Mouse (Mus musculus): ENCODE data around the gene Tcf3.

The Tcf3 gene

GRCm38 (mm10) chr10:80385310-80385709, 48.1 kb downstream of the Tcf3 start:
- DNase-seq = no peak

GRCm38 (mm10) chr10:80384709-80385108, 48.7 kb downstream of the Tcf3 start:
- DNase-seq = no peak

- no peak for DNase-seq
Observed at GRCm38 (mm10) chr10:80384115-80384639, 49.3 kb downstream of the Tcf3 start.

- DNase-seq = no peak
Observed at GRCm38 (mm10) chr10:80383431-80383830, 50.0 kb downstream of the Tcf3 start.

- no peak for DNase-seq
Observed at GRCm38 (mm10) chr10:80382641-80383365, 50.6 kb downstream of the Tcf3 start.

GRCm38 (mm10) chr10:80377716-80378115, 55.7 kb downstream of the Tcf3 start:
- no peak for DNase-seq

- DNase-seq = peak; percentile 86 to 92
Observed at GRCm38 (mm10) chr10:80376160-80376559, 57.3 kb downstream of the Tcf3 start.

GRCm38 (mm10) chr10:80374063-80374462, 59.4 kb downstream of the Tcf3 start:
- DNase-seq = peak; percentile 78 to 84

GRCm38 (mm10) chr10:80372706-80373105, 60.7 kb downstream of the Tcf3 start:
- no peak for DNase-seq

- DNase-seq = no peak
Observed at GRCm38 (mm10) chr10:80371983-80372382, 61.5 kb downstream of the Tcf3 start.

- DNase-seq = peak; percentile 81 to 84
Observed at GRCm38 (mm10) chr10:80371411-80371966, 62.0 kb downstream of the Tcf3 start.

- no peak for DNase-seq
Observed at GRCm38 (mm10) chr10:80369995-80370747, 63.3 kb downstream of the Tcf3 start.

GRCm38 (mm10) chr10:80368392-80368791, 65.1 kb downstream of the Tcf3 start:
- no peak for DNase-seq

GRCm38 (mm10) chr10:80367954-80368353, 65.5 kb downstream of the Tcf3 start:
- DNase-seq = no peak

GRCm38 (mm10) chr10:80365736-80366135, 67.7 kb downstream of the Tcf3 start:
- DNase-seq = no peak

- no peak for DNase-seq
Observed at GRCm38 (mm10) chr10:80363734-80364133, 69.7 kb downstream of the Tcf3 start.
